Mouse (Mus musculus): ENCODE results near the gene Zfp423.

GRCm38 (mm10) chr8:87657488-87657887 is 301.9 kb downstream of the Zfp423 start:
- TF ChIP-seq CTCF (IDR thresholded peaks at IDR 0.05; ENCODE audit: insufficient read depth, low read depth, low read length) = no peak
- no peak for TF ChIP-seq POLR2A (IDR thresholded peaks at IDR 0.05; ENCODE audit: insufficient read depth, low read depth, low read length)
